Mouse (Mus musculus) lung, adult 18-20 months (tissue): ENCODE data around the gene Ddc.

Experiments used
- DNase-seq, 2 experiments: peaks; one replicate each; pipeline ENCODE4 v3.0.0; 2022; ENCODE audit warnings: mixed read lengths in 2 of 2

Gene Ddc

DNA sequence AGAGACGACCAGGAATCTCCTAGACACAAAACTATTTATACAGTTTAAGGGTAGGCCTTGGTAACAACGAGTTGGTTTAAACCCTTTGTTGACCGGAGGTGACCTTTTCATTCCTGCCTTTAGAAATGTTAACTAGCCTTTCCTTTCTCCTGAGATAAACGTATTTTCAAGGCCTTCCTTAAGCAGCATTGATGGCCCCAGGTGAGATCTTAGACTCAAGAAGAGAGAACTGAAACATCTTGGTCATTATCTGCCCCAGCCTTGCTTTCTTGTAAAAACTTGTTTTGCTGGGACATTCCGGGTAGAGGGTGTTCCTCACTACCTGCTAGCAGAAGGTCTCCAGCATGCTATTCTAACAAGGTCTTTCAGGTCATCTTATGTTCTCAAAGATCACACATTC is 7.1 kb upstream of the Ddc start:
- DNase-seq = no peak

DNA sequence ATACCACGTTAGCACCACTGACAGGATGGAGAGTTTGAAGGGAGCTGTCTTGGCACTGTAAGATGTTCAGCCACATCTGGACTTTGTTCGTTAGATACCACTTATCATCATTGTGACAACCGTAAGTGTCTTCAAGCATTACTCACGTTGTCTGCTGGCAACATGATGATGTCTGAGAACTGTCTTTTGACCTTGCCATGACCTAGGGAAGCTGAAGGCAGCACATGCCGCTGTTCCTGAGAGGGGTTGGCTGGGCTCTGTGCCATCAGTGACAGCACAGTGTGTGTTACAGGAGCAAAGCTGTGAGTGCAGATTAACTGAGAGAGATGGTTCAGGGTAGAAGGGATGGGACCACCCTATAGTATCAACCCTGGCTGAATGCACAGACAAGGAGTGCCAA is 3.6 kb upstream of the Ddc start:
- peak in 1 of 2 experiments; percentile 22 for DNase-seq

DNA sequence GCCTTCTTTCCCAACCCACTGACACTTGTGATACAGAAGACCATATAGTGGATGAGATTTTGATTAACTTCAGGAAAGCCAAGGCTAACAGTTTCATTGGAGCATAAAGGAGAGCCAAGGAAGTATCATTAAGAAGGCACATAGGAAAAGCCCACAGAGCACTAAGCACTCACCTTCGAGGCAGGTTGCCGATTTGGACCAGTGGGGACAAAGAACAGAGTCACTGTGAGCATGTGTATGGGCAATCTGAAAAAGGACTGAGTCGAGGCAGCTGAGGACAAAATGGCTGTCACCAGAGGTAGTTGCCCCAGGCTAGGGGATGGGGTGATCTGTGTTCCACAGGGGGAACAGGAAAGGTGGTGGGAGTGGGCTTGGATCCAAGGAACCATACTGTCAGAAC is 552 bp upstream of the Ddc start:
- DNase-seq = no peak

DNA sequence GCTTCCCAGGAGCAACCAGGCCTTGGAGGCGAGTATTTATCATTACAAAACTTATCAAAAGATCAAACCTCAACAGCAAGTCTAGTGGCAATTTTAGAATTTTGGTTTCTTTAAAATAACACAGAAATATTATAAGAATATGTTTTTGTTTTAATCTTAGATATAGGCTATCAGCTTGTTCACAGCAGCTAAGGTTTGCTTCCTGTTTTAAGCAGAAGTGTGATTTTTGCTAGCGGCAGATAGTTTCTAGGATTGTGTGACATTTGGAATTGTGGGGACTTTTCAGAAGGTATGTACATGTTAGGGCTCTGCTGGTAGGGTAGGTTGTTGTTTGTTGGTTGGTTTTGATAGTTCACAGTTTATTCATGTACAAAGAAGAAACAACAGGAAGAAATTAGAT is 2.5 kb downstream of the Ddc start:
- DNase-seq = no peak

DNA sequence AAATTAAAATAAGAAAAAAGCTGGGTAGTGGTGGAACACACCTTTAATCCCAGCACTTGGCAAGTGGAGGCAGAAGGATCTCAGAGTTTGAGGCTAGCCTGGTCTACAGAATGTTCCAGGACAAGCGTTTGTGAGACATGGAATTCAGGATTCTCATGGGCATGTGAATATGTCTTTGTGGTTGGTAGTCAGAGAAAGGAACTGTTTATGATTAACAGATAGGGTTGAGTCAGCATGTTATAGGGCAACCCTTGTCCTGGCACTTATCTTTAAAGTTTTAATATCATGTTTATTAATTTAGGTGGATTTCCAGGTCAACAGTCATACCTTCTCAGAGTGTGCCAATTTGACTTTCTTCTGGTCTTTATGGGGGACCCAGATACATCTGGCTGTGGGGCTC is 4.2 kb downstream of the Ddc start:
- no peak for DNase-seq

DNA sequence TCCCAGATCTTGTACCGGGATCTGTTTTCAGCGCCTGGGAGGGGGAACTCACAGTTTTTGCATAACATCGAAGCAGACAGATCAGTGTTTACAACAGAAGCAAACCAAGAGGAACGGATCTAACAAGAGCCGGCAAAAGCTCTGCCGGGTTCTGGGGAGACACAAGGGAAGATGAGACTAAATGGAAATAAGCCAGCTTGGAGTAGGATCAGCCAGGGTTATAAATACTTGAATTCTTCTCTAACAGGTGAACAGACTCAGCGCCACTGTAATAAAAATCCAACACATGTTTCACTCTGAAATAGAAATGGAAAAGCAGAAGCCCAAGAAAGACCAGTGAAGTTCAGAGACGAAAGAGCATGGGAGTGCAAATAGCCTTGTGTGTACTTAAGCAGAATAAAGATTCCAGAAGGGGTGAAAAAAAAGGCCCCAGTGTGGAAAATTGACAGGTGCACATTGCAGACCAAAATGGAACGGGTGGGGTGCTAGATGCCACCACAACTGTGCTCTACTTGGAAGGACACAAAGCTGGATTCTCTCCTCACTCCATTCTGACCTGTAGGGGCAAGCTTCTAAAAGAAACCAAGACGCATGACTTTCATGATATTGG is 4.8 kb downstream of the Ddc start:
- no peak for DNase-seq

DNA sequence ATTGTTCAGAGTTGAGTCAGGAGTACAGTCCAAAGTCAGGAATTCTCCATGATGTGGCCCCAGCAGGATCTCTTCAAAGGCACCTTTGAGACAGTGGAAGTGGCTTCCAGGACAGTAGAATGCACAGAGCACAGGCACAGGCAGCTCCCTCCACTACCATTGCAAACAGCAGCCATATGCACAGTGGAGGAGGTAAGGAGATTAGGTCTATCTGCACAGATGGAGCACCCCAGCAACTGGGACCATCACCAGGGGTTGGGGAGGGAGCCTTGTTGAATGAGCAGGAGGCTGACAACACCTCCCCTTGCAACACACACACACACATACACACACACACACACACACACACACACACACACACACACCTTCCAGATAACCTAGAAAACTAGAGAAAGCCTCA is 6.1 kb downstream of the Ddc start:
- DNase-seq = no peak

DNA sequence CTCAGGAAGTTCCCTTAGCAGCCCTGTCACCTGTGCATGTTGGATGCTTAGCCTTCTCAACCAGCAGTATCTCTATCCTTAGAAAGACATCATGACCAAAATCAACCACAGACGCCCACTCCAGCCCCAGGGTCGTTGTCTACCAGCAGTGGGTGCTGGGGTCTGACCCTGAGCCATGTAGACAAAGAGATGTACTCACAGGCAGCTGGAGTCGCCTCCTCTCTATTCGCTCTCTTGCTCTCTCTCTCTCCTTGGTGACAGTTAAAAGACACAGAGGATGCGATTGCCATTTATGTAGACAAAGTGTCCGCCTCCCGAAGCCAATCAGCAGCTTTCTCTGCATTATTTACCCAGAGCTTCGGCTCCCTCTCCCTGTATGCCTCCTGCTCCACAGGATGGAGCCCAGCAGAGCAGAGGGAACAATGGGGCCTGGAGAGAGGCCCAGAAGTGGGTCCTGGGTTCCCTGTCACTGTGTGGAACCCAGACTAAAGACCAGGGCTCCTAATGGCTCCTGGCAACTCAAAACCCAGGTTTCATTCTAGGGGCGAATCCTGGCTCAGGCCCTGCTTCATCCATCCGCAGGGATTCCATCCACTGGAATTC is 7.7 kb downstream of the Ddc start:
- no peak for DNase-seq

DNA sequence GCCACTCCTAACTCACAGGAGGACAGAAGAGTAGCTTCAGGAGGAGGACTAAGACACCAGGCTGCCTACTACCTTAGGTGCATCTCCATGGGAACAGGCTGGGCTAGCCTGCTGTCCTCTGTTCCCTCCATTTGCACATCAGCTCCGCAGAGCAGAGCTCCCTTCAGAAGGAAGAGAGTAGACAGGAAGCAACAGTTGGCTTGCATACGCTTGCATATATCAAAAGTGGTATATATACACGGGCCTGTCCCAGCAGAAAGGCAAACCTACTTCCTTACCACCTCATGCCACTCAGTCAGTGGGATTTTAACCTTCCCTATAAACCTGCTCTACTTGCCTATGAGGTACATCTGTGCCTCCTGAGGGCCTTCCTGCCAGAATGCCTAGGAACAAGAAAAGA is 9.2 kb downstream of the Ddc start:
- no peak for DNase-seq

DNA sequence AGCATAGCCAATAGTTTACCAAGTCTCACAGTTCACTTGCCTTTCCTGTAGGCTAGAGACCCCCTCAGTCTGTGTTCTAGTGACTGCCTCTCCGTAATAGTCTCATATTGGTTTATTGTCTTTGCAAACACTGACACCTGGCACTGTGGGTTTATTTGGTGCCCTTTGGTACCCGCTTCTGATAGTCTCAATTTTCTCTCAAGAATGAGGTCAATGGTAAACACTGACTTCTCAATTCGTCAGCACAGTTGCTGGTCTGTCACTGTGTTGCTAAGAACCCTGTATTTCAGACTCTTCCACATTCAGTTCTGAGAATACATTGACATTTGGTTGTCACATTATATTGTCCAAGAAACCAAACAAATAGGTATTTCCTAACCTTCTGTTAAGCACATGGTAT is 9.9 kb downstream of the Ddc start:
- DNase-seq = no peak

DNA sequence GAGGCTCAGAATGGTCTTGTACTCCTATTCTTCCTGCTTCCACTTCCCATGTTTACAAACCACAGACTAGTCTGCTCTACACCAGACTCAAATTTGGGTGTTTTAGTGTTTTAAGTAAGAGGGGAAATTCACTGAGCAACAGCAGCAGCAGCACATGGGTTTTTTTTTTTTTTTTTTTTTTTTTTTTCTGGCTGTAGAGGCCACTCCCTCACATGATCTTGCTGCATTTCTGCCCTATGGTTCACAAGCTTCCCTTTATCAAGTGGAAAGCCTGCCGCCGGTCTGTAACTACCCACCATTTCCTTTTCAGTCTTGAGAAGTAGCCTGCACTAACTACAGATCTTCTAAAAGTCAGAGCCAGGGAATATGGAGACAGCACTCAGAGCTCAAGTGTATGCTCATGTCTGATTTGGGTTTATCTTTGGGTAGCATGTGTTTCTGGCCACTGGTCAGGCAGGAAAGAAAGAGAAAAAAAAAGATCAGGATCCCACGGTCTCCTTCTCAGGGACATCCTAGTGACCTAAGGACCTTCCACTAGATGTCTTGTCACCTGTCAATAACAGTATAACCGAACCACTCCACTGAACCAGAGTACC is 11.4 kb downstream of the Ddc start:
- DNase-seq = no peak

DNA sequence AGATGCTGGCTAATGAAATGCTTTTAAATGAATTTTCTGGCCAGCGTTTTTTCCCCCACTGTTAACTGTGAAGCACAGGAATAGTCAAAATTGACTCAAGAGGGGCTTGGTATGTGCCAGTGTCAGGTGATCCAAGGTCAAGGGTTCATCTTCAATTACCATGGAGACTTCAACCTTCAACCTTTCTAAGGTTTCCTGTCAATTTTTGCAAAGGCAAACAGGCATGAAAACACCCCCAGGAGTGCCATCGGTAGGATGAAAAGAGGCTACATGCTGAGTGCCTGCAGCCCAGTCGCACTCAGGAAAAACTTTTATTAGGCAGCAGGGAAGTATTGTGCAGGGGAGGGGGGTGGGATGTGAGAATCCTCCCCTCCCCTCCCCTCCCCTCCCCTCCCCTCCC is 12.0 kb downstream of the Ddc start:
- DNase-seq = no peak

DNA sequence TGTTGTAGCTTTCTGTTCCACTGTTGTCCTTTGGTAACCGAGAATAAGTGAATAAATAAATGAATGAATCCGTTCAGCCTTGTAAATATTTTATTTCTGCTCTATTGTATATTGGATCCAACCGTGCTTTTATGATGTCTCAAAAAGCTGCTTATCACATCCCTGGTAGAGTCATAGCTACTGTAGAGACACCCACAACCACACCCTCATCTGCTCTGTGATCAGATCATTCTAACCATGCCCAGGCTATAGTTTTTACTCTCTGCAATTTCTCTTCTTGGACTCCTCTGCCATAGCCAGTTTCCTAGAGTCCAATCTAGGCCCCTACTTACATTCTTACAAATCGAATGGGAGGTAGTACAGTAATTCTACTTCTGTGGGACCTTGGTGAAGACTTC is 12.7 kb downstream of the Ddc start:
- DNase-seq = no peak

DNA sequence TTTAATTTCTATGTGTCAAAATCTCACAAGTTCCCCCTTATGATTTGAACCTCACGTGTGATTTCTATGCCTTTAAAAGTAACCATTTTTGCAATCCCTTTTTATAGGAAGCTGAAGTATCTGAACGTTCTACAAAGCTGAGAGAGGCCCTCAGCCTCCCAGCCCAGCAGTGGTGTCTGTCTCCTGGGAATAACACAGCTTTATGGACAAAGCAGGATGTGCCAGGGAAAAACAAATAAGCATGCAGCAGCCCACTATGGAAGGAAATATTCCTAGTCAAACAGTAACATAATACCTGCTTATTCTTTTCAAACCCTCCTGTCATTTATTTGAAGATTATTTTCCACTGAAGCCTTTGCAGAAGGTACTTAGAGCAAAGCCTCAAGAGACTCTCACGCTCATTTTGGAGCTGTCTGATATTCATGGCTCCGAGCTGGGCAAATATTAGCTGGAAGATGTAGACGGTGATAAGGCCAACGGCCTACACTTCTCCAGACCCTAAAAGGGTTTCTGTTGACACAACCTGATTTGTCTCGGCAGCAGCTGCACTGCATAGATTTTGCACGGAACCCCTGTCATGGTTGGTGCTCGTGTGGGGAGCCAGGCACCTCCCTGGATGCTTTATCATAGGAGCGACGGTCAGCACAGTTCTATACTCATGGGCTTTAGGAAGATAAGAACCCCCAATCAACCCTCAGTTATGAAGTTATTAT is 13.3 kb downstream of the Ddc start:
- DNase-seq = no peak

DNA sequence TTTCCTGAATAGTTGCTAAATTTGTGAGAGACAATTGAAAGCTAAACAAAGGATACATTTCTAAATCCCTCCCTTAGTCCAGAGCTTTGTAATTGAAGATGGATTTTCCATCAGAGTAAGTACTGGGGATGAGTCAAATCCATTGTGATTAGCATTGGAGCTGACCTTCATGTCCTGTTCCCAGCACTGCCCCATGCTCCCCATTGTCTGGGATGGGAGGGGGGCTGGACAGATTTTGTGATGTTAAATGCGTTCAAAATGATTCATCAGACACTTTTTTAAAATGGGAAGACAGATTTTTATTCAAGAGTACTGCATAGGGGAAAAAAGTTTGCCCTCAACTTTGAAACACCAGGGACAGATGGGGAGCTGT is 16.2 kb downstream of the Ddc start:
- DNase-seq = no peak

DNA sequence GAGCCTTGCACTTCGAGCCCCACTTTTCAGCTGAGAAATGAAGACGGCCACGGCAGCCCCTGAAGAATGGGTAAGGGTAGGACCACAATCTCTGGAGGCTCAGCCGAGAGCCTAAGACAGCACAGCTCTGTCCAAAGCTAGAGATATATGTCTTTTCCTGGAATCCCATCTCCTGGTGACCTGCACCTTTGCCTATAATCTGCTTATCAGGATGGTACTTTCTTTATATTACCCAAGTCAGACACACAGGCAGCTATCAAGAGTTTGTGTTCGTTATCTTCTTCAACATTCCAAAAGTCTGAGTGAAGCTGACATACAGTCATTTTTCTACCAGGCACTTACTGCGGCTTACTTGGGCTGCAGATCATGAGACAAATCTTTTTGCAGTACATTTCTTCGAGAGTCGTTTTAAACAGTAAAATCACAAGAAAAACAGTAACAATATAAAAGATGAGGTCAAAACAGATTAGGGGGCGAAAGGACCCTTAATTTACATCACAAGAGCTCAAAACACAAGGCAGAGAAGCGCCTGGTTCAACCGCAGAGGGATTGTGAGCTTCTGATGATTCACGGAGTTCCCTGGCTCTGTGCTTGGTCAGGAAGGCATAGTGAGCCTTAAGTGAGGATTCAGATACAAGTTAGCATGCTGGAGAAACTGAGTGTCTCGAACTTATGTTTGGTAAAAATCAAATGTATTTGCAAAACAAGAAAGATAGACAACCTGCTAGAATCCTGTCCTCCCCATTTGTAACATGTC is 16.7 kb downstream of the Ddc start:
- no peak for DNase-seq

DNA sequence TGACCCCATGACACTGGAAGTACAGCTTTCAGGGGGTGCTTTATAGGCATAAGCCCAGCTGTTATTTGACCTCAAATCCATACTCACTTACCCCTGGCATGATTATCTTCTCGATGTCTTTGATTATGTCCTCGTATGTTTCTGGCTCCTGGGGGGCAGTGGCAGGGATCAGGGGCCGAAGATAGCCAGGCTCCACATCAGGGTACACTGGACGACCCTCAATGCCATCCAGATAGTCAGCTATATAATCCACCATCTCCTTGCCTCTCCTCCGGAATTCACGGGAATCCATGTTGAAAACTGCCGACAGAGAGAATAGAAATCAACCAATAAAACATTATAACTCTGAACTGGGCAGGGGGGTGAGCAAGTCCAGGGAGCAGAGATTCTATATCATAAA is 17.6 kb downstream of the Ddc start:
- no peak for DNase-seq

DNA sequence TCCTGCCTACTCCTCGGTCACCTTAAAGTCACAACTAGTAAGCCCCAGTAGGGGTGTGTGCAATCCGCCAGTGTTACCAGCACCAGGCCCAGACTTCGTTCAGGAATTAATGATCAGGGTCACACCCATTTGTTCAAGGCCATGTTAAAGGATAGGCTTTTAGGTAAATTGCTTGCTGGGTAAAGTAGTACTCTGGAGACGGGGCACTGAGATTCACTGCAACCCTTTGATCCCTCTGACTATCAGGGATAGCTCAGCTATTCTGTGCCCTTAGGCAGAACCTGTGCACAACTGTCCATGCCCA is 18.3 kb downstream of the Ddc start:
- no peak for DNase-seq

DNA sequence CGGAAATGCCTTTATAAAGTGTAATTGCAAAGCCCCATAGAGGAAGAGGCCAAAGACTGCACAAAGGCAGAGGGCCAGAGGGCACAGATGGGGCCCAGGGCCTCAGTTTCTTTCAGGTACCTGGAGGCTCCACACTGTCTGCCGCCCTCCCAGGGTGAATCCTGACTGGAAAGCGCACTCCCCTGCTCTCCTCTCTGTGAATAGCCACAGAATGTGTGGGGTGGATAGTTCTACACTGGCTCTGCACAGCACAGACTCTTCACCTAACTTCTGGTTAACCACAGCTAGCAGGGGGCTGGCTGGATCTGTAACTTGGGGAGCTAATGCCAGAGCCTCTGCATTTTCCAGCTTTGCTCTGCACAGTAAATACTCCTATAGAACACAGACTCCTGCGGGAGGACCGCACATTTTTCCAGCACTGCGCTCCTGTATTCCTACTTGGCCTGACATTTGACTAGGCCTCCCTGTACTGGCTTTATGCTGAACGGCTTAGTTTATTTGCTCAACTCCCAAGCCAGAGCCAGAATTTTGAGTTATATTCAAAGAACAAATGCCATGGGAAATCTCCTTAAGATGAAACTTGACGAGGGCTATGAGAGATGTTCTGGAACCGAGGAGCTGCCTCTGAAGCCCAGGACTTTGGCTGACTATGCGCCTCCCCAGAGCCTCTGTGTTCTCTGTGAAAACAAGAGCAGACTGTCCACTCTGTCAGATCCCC is 18.8 kb downstream of the Ddc start:
- no peak for DNase-seq

DNA sequence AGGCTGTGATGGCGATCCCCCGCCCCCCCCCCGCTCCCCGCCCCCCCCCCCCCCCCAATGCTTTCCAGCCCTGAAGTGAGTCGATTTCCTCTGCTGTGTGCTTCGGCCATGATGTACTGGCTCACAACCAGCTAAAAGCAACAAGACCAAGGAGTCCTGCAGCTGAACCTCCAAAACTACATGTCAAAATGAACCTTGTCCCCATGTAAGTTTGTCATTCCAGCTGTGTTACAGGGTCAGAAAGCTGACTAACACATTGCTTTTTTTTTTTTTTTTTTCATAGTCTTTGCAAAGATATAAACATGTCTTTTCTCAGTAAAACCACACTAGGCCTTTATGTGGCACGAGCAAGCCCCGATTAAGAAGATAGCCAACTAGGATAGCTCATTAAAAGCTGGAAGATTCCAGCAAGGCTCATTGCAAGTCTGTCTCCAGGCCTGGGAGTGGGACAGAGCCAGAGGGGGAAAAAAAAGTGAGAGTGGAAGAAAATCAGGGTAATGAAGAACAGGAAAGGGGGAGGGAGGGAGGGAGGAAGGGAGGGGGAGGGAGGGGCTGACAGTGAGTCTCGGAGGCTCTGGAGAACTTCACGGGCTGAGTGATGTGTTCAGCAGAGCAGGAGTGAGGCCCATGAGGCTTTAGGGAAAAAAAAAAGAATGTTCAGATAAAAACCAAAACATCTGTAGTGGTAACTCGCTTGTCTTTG is 19.5 kb downstream of the Ddc start:
- DNase-seq = no peak

DNA sequence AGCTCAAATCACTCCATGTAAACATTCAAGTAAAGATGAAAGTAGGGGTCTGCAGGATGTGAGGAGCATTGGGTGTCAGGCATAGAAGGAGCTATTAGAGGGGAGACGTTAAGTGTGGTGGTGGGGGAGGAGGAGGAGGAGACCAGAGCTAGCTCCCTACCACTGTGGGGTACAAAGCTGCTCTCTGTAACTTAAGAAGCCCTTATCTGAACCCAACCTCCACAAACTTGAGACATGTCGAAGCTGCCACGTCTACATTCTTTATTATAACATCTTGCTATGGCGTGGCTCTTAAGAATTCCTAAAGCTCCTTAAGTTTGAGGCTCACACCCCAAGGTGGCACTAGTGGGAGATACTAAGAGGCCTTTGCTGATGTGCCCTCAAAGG is 20.1 kb downstream of the Ddc start:
- DNase-seq = no peak

DNA sequence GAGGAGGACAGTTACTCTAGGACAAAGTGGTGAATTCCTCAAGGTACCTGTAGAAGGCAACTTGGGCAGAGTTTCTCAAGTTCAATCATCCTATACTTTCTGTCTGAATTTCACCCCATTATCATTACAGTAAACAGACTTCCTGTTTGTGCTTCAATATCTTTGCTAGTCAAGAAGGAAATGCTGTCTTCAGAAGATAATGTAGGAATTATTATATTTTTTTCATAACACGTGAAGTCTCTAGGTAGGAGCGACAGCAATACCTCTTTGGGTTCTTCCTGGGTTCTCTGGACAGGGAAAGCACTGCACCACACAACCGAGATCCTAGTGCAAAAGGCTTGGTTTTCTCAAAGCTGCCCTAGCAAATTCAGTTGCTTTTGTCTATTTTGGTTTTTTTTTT is 21.6 kb downstream of the Ddc start:
- DNase-seq = no peak

DNA sequence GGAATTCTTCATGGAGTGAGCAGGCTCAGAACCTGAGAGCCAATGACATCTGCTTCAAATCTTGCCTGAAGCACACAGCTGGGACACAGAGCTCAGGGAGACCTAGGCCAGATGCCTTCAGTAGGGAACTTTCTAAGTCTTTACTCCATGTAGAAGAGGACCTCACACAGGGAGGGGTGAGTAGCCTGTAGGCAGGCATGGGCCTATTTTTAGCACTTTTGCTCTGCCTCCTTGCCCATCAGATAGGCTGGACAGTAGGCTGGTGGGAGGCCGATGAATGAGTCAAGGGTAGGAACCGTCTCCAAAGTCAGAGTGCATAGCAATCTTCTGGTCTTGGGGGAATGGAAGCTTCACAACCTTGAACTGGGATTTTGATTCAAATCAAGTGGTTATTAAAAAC is 22.7 kb downstream of the Ddc start:
- DNase-seq = no peak
